Mouse (Mus musculus) testis, postnatal 10 days (tissue): ENCODE measurements around the gene Rybp.

Experiments used
- DNase-seq: peaks from one replicate; pipeline ENCODE4 v3.0.0; 2021; ENCODE audit warnings: low spot score

Rybp gene

DNA sequence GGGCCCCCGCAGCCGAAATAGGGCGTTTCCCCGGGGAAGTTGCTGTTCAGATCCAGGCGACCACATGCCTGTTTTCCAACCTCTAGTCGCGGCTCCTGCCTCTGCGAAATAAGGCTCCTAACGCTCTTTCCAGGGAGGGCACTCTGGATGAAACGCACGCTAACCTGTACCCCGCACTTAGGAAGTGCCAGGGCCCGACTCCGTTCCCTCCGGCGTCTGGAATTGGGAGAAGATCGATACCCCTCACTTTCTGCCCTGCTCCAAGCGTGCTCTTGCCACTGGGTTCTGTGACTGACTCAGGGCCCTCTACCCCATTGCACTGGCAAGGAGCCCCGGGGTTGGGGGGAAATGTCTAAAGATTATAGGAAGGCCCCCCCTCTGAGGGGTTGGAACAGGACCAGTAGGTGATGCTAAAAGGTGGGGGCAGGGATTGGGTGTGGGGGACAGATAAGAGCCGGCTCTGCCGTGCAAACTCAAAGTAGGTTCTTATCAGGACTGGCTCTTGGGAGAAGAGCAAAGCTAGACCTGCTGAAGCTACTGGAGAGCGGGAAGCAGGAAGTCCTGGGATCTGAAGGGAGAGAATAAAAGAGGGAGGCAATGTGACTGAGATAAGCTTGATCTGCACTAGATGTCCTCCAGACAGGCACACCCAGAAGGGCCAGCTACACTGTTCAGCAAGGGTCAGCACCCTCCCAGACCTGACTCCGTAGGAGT lies 888 bp upstream of the Rybp start:
- peak; percentile 66 for DNase-seq

- peak; percentile 86 for DNase-seq
Measured at GRCm38 (mm10) chr6:100286573-100287333, 532 bp downstream of the Rybp start.

DNA sequence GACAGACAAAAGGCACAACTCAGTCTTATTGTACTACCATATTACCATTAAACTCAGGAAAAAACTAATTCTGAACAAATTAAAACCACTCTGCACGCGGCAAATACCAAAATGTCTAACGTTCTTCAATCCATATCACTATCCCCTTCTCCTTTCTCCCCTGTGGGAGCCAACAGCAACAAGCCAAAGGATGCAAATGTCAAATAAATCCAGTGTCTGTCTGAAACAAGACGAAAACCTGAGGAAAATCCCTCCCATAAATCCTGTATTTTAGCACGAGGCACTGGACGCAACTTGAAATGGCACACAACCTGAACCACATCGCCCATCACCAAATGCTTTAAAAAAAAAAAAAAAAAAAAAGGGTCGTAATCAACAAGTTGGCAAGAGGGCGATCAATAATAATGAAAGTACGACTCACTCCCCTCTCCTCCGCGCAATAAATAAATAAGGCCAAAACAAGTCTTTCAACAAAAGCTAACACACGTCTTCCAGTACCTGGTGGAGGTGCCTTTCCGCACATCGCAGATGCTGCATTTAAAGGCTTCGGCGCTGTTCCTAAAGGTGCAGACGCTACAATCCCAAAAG lies 1.2 kb downstream of the Rybp start:
- no peak for DNase-seq

DNA sequence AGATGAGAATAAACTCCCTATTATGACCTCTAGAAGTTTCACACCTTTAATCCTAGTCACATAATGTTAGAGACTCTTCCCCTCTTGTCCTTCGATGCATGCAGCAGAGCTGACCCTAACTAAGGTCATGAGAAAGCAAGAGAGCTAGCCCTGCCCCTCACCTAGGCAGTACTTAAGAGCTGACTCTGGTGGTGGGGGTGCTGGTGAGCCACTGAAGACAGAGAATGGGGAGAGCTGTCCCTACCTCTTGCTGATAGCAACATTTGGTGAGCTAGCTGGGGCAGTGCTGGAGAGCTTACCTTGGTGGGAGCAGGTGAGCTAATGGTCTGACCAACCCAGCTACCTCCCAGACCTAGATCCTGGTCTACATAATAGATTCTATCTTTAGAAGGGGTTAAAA lies 8.4 kb downstream of the Rybp start:
- DNase-seq, result no peak

- DNase-seq, result no peak
Measured at GRCm38 (mm10) chr6:100276344-100276743, 10.9 kb downstream of the Rybp start.

- no peak for DNase-seq
Measured at GRCm38 (mm10) chr6:100275643-100276042, 11.6 kb downstream of the Rybp start.

DNA sequence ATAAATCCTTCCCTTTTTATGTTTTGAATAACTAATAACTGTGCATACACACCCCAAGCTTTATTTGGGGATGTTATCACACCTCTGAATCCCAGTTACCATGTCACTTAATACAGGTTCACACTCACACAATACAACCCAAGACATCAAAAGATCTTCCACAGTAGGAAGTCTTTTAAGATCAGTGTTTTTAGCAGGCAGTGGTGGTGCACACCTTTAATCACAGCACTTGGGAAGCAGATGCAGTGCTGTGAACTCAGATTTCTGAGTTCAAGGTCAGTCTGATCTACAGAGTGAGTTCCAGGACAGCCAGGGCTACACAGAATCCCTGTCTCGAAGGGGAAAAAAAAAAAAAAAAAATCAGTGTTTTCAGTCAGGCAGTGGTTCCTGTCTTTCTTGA lies 13.7 kb downstream of the Rybp start:
- no peak for DNase-seq

DNA sequence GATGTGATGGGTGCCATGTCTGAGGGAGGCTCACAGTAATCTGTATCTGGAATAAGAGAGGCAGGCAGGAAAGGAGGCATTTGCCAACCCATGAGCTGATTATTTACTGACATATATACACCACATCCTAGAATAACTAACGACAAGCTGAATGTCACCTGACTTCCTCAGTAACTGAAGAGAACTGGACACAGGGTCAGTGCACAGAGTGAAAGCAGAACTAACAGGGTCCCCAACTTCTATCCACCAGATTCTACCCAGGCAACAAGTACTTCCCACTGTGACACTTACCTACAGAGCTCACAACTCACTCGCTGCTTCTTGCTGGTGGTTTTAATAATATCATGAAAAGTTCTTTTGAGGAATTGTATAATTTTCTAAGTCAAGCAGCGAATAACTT lies 15.3 kb downstream of the Rybp start:
- DNase-seq, result no peak

GRCm38 (mm10) chr6:100270765-100271164 lies 16.5 kb downstream of the Rybp start:
- no peak for DNase-seq

DNA sequence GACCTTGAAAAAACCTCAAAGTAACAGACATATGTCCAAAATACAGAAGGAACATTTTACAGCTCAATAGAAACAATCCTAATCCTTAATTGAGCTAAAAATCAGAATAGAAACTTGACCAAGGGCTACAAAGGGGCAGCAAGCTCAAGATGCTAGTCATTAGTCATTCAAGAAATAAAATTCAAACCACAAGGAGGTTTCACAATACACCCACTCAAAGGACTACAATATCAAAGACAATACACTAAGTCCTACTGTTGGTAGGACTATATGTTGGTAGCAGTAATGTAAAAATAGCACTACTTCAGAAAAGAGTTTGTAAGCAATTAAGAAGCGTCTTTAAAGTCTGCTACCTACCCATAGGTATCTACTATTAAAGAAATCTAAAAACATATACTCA lies 27.7 kb downstream of the Rybp start:
- no peak for DNase-seq

DNA sequence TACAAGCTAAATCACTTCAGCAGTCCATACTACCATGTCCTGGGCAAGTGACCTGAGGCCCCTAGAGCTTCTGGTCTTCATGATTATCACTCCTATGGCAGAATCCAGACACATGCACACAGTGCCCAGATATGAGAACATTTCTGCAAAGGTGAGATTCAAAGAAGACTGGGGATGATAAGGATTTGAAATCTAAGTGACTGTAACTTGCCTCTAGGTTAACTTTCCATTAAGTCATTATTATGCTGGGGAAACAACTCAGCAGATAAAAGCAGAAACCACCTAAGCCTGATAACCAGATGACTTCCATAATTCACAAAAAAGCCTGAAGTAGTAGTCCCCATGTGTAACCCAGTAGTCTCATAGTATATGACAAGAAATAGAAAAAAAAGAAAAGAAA lies 29.0 kb downstream of the Rybp start:
- no peak for DNase-seq

DNA sequence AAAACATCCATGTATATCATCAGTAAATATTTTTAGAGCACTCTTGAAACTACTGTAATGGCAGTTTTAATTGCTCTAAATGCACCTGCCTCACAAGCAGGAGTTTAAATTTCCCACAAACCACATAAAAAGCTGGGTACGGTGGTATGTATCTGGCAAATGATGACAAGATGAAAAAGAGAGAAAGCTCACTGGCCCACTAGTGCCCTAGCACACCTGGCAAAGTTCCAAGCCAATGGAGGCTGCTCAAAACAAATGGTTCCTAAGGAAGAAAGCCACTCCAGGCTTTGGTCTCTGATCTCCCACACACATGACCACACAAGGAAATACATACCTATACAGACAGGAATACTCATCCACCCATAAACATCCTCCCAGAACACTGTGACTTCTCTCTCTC lies 31.9 kb downstream of the Rybp start:
- DNase-seq, result no peak

DNA sequence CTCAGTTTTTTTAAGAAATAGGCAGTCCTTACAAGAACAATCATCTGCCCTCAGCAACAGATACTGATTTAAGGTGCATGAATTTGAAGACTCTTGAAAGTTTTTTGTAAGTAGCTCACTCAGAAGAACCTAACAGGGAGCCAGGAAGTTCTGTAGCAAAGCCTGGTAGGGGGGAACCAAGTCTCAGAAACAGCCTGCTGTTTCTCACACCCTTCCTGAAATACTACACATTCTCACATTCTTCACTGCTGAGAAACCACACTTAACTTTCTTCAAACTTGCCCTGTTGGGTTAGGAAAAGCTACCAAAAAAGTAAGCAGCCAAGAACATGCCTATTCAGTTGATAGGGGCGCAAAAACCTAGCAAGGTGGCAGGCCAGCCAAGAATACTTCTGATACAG lies 32.6 kb downstream of the Rybp start:
- DNase-seq, result no peak

DNA sequence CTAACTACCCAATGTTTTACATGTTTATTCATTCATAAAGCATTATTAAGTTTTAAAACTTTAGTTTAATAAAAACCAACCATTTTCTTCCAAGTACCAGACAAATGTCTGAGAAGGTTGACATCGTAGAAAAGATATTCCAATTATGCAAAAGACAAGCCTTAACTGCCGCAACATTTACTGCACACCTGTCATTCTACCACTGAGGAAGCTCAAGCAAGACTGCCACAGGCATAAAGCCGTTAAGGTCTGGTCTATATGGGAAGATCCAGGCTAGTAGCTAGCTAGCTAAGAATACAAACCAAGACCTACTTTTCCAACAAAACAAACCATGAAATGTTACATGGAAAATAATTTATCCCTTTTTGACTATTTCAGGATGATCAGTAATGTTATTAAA lies 42.8 kb downstream of the Rybp start:
- DNase-seq, result no peak

DNA sequence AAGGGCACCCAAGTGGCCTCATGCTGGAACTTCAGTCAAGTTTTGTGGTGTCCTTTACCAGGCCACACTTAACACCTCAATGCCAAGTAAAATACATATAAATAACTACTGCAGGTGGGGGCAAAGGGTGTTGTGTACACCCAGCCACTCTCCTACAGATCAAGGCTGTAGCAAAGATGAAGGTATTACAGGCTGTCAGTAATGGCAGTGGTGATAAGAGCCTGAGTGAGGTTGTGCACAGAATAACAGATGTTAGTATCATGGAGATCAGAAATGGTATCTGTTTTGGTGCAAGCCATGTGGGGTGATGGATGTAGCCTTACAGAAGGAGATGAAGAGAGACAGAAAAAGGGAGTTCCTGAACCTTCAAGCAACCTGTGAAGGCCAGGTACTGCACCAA lies 52.2 kb downstream of the Rybp start:
- DNase-seq, result no peak

DNA sequence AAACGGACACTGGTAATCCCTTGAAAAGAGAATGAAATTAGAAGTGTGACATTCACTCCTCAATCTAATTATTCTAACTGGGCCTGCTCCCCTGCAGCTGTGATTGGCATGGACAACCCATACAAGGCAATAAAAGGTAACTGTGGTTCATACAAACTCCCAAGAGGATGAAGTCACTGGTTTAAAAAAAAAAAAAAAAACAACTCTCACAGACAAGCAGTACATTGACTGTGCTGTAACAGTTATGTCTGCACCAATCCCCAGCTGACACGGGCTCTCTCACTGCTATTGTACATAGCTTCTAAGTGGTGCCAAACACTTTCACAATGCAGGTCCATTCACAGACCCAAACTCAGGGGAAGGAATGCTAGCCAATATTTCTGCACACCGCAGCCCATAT lies 53.8 kb downstream of the Rybp start:
- DNase-seq, result no peak

DNA sequence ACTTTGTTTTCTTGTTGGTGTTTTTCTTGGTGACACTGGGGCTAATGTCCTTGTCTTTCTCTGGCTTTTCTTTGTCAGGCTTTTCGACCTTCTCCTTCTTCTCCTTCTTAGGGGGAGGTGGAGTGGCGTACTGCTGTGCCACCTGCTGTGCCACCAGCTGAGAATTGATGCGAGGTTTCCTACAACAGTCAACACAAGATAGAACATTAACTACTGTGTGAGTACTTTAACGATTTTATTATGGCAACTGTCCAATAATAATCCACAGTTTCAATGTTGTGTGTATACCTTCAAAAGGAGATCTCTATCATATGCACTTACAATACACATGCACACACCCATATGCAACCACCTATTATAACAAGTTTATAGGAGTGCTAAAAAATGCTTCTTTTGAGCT lies 54.2 kb downstream of the Rybp start:
- no peak for DNase-seq

DNA sequence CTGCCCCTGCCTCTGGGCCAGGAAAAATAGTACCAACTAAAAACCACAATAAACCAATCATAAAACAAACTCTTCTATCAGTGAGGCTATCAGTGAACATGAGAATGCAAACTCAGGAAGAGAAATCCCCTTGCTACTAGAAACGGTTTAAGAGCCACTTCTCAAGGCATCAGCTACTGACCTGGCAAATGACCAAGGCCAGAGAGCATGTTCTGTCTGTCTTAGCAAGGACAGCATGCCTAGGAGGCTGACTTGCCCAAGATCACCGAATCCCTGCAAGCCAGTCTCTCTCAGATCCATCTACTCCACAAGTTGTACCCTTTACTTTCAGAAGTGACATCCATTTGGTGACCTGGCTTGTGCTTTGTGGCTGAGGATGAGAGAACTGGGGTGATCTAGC lies 61.1 kb downstream of the Rybp start:
- DNase-seq, result no peak

- DNase-seq, result no peak
Measured at GRCm38 (mm10) chr6:100223932-100224331, 63.4 kb downstream of the Rybp start.

GRCm38 (mm10) chr6:100223435-100223834 lies 63.9 kb downstream of the Rybp start:
- no peak for DNase-seq

DNA sequence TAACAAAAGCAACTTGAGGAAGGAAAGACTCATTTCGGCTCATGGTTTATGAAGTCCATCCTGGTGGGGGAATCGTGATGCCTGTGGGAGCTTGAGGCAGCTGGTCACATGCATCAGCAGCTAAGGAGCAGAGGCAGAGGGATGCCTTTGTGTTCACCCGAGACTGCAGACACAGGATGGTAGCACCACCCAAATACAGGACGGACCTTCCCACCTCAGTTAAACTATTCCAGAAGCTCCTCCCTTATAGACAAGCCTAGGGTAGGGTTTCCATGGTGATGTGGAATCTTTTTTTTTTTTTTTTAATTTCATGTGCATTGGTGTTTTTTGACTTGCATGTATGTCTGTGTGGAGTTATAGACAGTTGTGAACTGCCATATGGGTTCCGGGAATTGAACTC lies 64.4 kb downstream of the Rybp start:
- no peak for DNase-seq

DNA sequence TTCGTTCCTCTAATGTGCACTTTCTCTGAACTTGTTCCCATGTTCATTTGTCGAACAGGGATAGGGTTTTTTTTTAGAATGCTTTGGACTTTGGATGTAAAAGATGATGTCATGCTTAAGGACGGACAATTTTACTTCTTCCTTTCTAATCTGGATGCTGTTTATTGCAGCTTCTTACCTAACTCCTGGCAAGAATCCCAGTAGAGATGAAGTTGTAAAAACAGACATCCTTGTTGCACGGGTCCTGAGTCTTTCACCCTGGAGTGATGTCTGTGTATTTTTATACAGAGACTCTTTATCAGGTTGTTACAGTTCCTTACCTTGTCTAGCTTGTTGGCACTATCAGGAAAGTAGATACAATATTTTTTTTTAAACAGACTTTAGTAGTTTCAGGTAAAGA lies 65.5 kb downstream of the Rybp start:
- DNase-seq, result no peak

- no peak for DNase-seq
Measured at GRCm38 (mm10) chr6:100220917-100221560, 66.2 kb downstream of the Rybp start.
